Mouse (Mus musculus): ENCODE results near the gene Pik3cd.

GRCm38 (mm10) chr4:149609256-149610025 lies 92.9 kb downstream of the Pik3cd start:
- TF ChIP-seq CTCF (IDR thresholded peaks at IDR 0.05; ENCODE audit: insufficient read depth, low read length) (no peak), POLR2A (IDR thresholded peaks at IDR 0.05; ENCODE audit: borderline replicate concordance, extremely low read depth, low read depth, low read length) (no peak)

All from lung, adult 2 months (tissue).